Mouse (Mus musculus) MEL-GATA-1-ER (cell line): ENCODE results near the gene Sh3pxd2a.

Source experiments
- DNase-seq: peaks from one replicate; pipeline ENCODE4 v3.0.0-alpha.2; 2012; ENCODE audit warnings: low read depth; ENCODE audit errors: extremely low read depth

Gene Sh3pxd2a

GRCm38 (mm10) chr19:47457711-47458503 is 6.3 kb downstream of the Sh3pxd2a start:
- DNase-seq = no peak

- no peak for DNase-seq
These were observed 8.2 kb downstream of the Sh3pxd2a start for GRCm38 (mm10) chr19:47456021-47456420.

- DNase-seq = no peak
These were observed 9.0 kb downstream of the Sh3pxd2a start for GRCm38 (mm10) chr19:47455001-47455755.

- DNase-seq = no peak
These were observed 9.8 kb downstream of the Sh3pxd2a start for GRCm38 (mm10) chr19:47454167-47455000.

GRCm38 (mm10) chr19:47453352-47453751 is 10.8 kb downstream of the Sh3pxd2a start:
- DNase-seq = no peak

- DNase-seq = no peak
These were observed 11.5 kb downstream of the Sh3pxd2a start for GRCm38 (mm10) chr19:47452682-47453081.

- DNase-seq = no peak
These were observed 12.0 kb downstream of the Sh3pxd2a start for GRCm38 (mm10) chr19:47452211-47452610.

GRCm38 (mm10) chr19:47451476-47452113 is 12.6 kb downstream of the Sh3pxd2a start:
- no peak for DNase-seq

GRCm38 (mm10) chr19:47450261-47451137 is 13.7 kb downstream of the Sh3pxd2a start:
- DNase-seq = no peak

GRCm38 (mm10) chr19:47449513-47450227 is 14.5 kb downstream of the Sh3pxd2a start:
- DNase-seq = no peak

- no peak for DNase-seq
These were observed 15.5 kb downstream of the Sh3pxd2a start for GRCm38 (mm10) chr19:47448618-47449151.

GRCm38 (mm10) chr19:47446841-47447365 is 17.3 kb downstream of the Sh3pxd2a start:
- DNase-seq = no peak

- no peak for DNase-seq
These were observed 18.1 kb downstream of the Sh3pxd2a start for GRCm38 (mm10) chr19:47446130-47446529.

GRCm38 (mm10) chr19:47445726-47446125 is 18.5 kb downstream of the Sh3pxd2a start:
- DNase-seq = no peak

GRCm38 (mm10) chr19:47444488-47444887 is 19.7 kb downstream of the Sh3pxd2a start:
- DNase-seq = no peak

- no peak for DNase-seq
These were observed 21.9 kb downstream of the Sh3pxd2a start for GRCm38 (mm10) chr19:47442294-47442627.

- no peak for DNase-seq
These were observed 22.5 kb downstream of the Sh3pxd2a start for GRCm38 (mm10) chr19:47441541-47442293.

GRCm38 (mm10) chr19:47440967-47441366 is 23.2 kb downstream of the Sh3pxd2a start:
- DNase-seq = no peak
